Mouse (Mus musculus) lung, postnatal 0 days (tissue): ENCODE results near the gene Mvb12a. TPM values are rescaled to one million over a fixed set of nuclear protein-coding genes. Genes with fewer than 3 reads are reported as not detected.

ENCODE experiments used
- ATAC-seq: fragments of 200-750 bp; cut with Nextera tagmentation; 2 replicates; pipeline ENCODE4 v1.8.0; 2017; ENCODE audit warnings: moderate library complexity
- DNase-seq: peaks from one replicate; pipeline ENCODE4 v3.0.0-alpha.2; 2016; ENCODE audit warnings: low spot score
- H3K27ac ChIP-seq: fragments of 300-500 bp; sonication (generic); 2 replicates; pipeline ENCODE4 v1.5.1; 2014; ENCODE audit warnings: antibody characterized with exemption, mild to moderate bottlenecking, low read length, mixed read lengths
- H3K27me3 ChIP-seq: fragments of 300-500 bp; sonication (generic); replicated peaks from 2 replicates; pipeline ENCODE4 v1.6.1; 2014; ENCODE audit warnings: low read length, mixed read lengths; ENCODE audit not compliant: insufficient read depth
- H3K36me3 ChIP-seq: fragments of 300-500 bp; sonication (generic); 2 replicates; pipeline ENCODE4 v1.6.1; 2014; ENCODE audit warnings: low read length, mixed read lengths; ENCODE audit not compliant: insufficient read depth
- H3K4me1 ChIP-seq: fragments of 300-500 bp; sonication (generic); 2 replicates; pipeline ENCODE4 v1.6.1; 2014; ENCODE audit warnings: antibody characterized with exemption, low read depth, low read length, mixed read lengths; ENCODE audit not compliant: insufficient read depth
- H3K4me2 ChIP-seq: fragments of 300-500 bp; sonication (generic); replicated peaks from 2 replicates; pipeline ENCODE4 v1.6.1; 2014; ENCODE audit warnings: low read depth, mild to moderate bottlenecking, low read length, moderate library complexity, mixed read lengths
- H3K4me3 ChIP-seq: fragments of 300-500 bp; sonication (generic); 2 replicates; pipeline ENCODE4 v1.5.1; 2014; ENCODE audit warnings: low read depth, low read length
- H3K9ac ChIP-seq: fragments of 300-500 bp; sonication (generic); replicated peaks from 2 replicates; pipeline ENCODE4 v1.6.1; 2014; ENCODE audit warnings: low read depth, mild to moderate bottlenecking
- H3K9me3 ChIP-seq: fragments of 300-500 bp; sonication (generic); 2 replicates; pipeline ENCODE4 v1.6.1; 2016; ENCODE audit warnings: low read length, mixed read lengths
- CTCF ChIP-seq: IDR thresholded peaks from 2 replicates; pipeline ENCODE4 v1.5.1; 2016; ENCODE audit warnings: antibody characterized with exemption, mild to moderate bottlenecking
- EP300 ChIP-seq: IDR thresholded peaks from 2 replicates; pipeline ENCODE4 v1.6.1; 2016; ENCODE audit warnings: antibody characterized with exemption, mild to moderate bottlenecking, control low read depth
- WGBS: fragments of 180-500 bp; shearing (Covaris S2); extraction: QIAGEN DNeasy Blood & Tissue Kit; methylation state at CpG from one replicate; pipeline ENCODE4 v1.1.7; 2014; 5-methylcytosine and 5-hydroxymethylcytosine counted together
- polyA plus RNA-seq: library from polyadenylated mRNA; unstranded; fragments of >200 nt; fragmentation: Nextera tagmentation; extraction: Ambion mirVana; gene quantifications from 2 replicates; pipeline ENCODE4 v1.2.1, GENCODE M21; 2015

Gene Mvb12a
- polyA plus RNA-seq, 1 experiment from 2014 or later, result 112 TPM

GRCm38 (mm10) chr8:71534263-71534810, 8.4 kb upstream of the Mvb12a start:
- no peak overlapping the region for H3K9ac ChIP-seq
- H3K4me1 ChIP-seq, result peaks cover 7% of the 10 kb centered on the region; the same call in 1 of the 2 replicates
- TF ChIP-seq CTCF (peak; percentile 30), EP300 (no peak)
- DNase-seq, result no peak
- H3K4me3 ChIP-seq, result no peak overlapping the region
- no peak overlapping the region for H3K4me2 ChIP-seq
- no peaks in the 10 kb centered on the region for H3K9me3 ChIP-seq
- no peaks in the 10 kb centered on the region for H3K36me3 ChIP-seq
- H3K27ac ChIP-seq, result no peak overlapping the region
- no peak for ATAC-seq
- H3K27me3 ChIP-seq, result no peaks in the 10 kb centered on the region
- WGBS, result 33% methylated on average over 2 of the region's 3 CpGs

- Histone ChIP-seq H3K36me3 (no peaks in the 10 kb centered on the region), H3K4me2 (peak overlapping the region; percentile 70), H3K9ac (no peak overlapping the region), H3K4me1 (peaks cover 7% of the 10 kb centered on the region; the same call in 1 of the 2 replicates), H3K9me3 (no peaks in the 10 kb centered on the region), H3K4me3 (no peak overlapping the region), H3K27me3 (no peaks in the 10 kb centered on the region), H3K27ac (no peak overlapping the region)
- 79% methylated on average over 5 of the region's 5 CpGs for WGBS
- ATAC-seq, result no peak
- DNase-seq, result no peak
- TF ChIP-seq CTCF, result no peak
- TF ChIP-seq EP300, result no peak
Measured at GRCm38 (mm10) chr8:71535663-71536062, 7.1 kb upstream of the Mvb12a start.

GRCm38 (mm10) chr8:71537028-71537867, 5.5 kb upstream of the Mvb12a start, which contains the start of gene Bst2:
Bst2 (minus strand) TSS chr8:71537456.
- Histone ChIP-seq H3K36me3 (no peaks in the 10 kb centered on the region), H3K9ac (peak within 1 kb of the TSS; percentile 50), H3K9me3 (no peaks in the 10 kb centered on the region), H3K4me2 (peak within 1 kb of the TSS; percentile 70), H3K27me3 (no peaks in the 10 kb centered on the region), H3K27ac (peak within 1 kb of the TSS; percentile 90), H3K4me1 (peaks cover 7% of the 10 kb centered on the region; the same call in 1 of the 2 replicates), H3K4me3 (peak within 1 kb of the TSS; percentile 50)
- WGBS, result 3% methylated on average over 37 of the region's 37 CpGs
- peak; percentile 38 for TF ChIP-seq CTCF
- TF ChIP-seq EP300, result peak; percentile 54
- ATAC-seq (peak; percentile 94), DNase-seq (peak; percentile 97)

GRCm38 (mm10) chr8:71543755-71544154, 1.0 kb downstream of the Mvb12a start:
- Histone ChIP-seq H3K36me3 (no peaks in the 10 kb centered on the region), H3K9me3 (no peaks in the 10 kb centered on the region), H3K4me1 (no peaks in the 10 kb centered on the region; the same call in 1 of the 2 replicates), H3K9ac (no peak overlapping the region), H3K27me3 (no peaks in the 10 kb centered on the region), H3K4me2 (peak overlapping the region; percentile 87; the same call in 1 of the 2 replicates), H3K27ac (no peak overlapping the region), H3K4me3 (peak overlapping the region; percentile 84; the same call in 1 of the 2 replicates)
- no peak for TF ChIP-seq CTCF
- no peak for TF ChIP-seq EP300
- ATAC-seq (no peak), DNase-seq (no peak)
- 79% methylated on average over 9 of the region's 9 CpGs for WGBS

- no peaks in the 10 kb centered on the region; the same call in 1 of the 2 replicates for H3K4me1 ChIP-seq
- H3K4me2 ChIP-seq, result no peak overlapping the region
- no peak overlapping the region for H3K27ac ChIP-seq
- H3K9ac ChIP-seq, result no peak overlapping the region
- no peaks in the 10 kb centered on the region for H3K9me3 ChIP-seq
- ATAC-seq, result no peak
- no peak overlapping the region for H3K4me3 ChIP-seq
- 89% methylated on average over 11 of the region's 11 CpGs for WGBS
- no peak for TF ChIP-seq CTCF
- TF ChIP-seq EP300, result no peak
- H3K36me3 ChIP-seq, result no peaks in the 10 kb centered on the region
- DNase-seq, result no peak
- H3K27me3 ChIP-seq, result no peaks in the 10 kb centered on the region
Measured at GRCm38 (mm10) chr8:71545053-71545452, 2.3 kb downstream of the Mvb12a start.

GRCm38 (mm10) chr8:71547590-71547989, 4.9 kb downstream of the Mvb12a start:
- Histone ChIP-seq H3K9ac (no peak overlapping the region), H3K27me3 (no peaks in the 10 kb centered on the region), H3K27ac (no peak overlapping the region), H3K4me2 (no peak overlapping the region), H3K9me3 (no peaks in the 10 kb centered on the region), H3K4me1 (no peaks in the 10 kb centered on the region; the same call in 1 of the 2 replicates), H3K36me3 (no peaks in the 10 kb centered on the region), H3K4me3 (no peak overlapping the region)
- DNase-seq, result no peak
- ATAC-seq, result no peak
- TF ChIP-seq CTCF, result no peak
- TF ChIP-seq EP300, result no peak
- WGBS, result 84% methylated on average over 7 of the region's 7 CpGs
